Mouse (Mus musculus) MEL (cell line): ENCODE results near the gene Mag. TPM values are rescaled to one million over a fixed set of nuclear protein-coding genes. Genes with fewer than 3 reads are reported as not detected.

ENCODE experiments used
- DNase-seq: peaks from one replicate; pipeline ENCODE4 v3.0.0; 2011; ENCODE audit warnings: low read depth, low spot score
- H3K27ac ChIP-seq: 2 replicates; pipeline ENCODE4 v1.5.1; 2012; ENCODE audit warnings: low read depth, mild to moderate bottlenecking, control low read depth, low read length, moderate library complexity; ENCODE audit not compliant: control insufficient read depth
- H3K27me3 ChIP-seq, 2 experiments: fragments of 150-350 bp in 1 of 2; sonication (generic) in 1 of 2; 2 replicates each; pipeline ENCODE4 v1.6.1; 2012; ENCODE audit warnings: low read length in 2 of 2, mild to moderate bottlenecking in 2 of 2, improper control_type of control experiment in 1 of 2, moderate library complexity in 1 of 2; ENCODE audit not compliant: insufficient read depth in 2 of 2, control insufficient read depth in 1 of 2
- H3K36me3 ChIP-seq, 2 experiments: 2 replicates each; pipeline ENCODE4 v1.6.1; 2012 to 2014; ENCODE audit warnings: low read length in 2 of 2, improper control_type of control experiment in 1 of 2, inconsistent platforms in 1 of 2, mild to moderate bottlenecking in 1 of 2; ENCODE audit not compliant: insufficient read depth in 2 of 2, control insufficient read depth in 1 of 2
- H3K4me1 ChIP-seq, 2 experiments: fragments of 150-350 bp in 1 of 2; sonication (generic) in 1 of 2; 2 replicates each; pipeline ENCODE4 v1.6.1; 2012; ENCODE audit warnings: low read length in 2 of 2, improper control_type of control experiment in 1 of 2, mild to moderate bottlenecking in 1 of 2; ENCODE audit not compliant: insufficient read depth in 2 of 2, control insufficient read depth in 1 of 2
- H3K4me3 ChIP-seq, 2 experiments: fragments of 150-350 bp in 1 of 2; sonication (generic) in 1 of 2; 2 replicates each; pipeline ENCODE4 v1.5.1; 2012; ENCODE audit warnings: low read depth in 2 of 2, low read length in 2 of 2, mild to moderate bottlenecking in 2 of 2, moderate library complexity in 2 of 2, control low read depth in 1 of 2, improper control_type of control experiment in 1 of 2; ENCODE audit not compliant: control insufficient read depth in 1 of 2, insufficient read depth in 1 of 2
- H3K79me2 ChIP-seq: 2 replicates; pipeline ENCODE4 v1.6.1; 2012; ENCODE audit warnings: mild to moderate bottlenecking, low read length, moderate library complexity; ENCODE audit not compliant: control insufficient read depth, poor library complexity, insufficient read depth
- H3K9ac ChIP-seq: 2 replicates; pipeline ENCODE4 v1.6.1; 2012; ENCODE audit warnings: low read depth, mild to moderate bottlenecking, control low read depth, low read length, moderate library complexity; ENCODE audit not compliant: control insufficient read depth, poor library complexity, severe bottlenecking
- H3K9me3 ChIP-seq: fragments of 150-350 bp; sonication (generic); replicated peaks from 2 replicates; pipeline ENCODE4 v1.6.1; 2012; ENCODE audit warnings: mild to moderate bottlenecking, low read length, improper control_type of control experiment, moderate library complexity; ENCODE audit not compliant: insufficient read depth
- BHLHE40 ChIP-seq: IDR thresholded peaks from 2 replicates; pipeline ENCODE4 v1.6.1; 2012; ENCODE audit warnings: low read depth, mild to moderate bottlenecking, inconsistent platforms, low read length, improper control_type of control experiment, borderline replicate concordance
- CHD1 ChIP-seq: IDR thresholded peaks from 2 replicates; pipeline ENCODE4 v1.6.1; 2012; ENCODE audit warnings: low read depth, mild to moderate bottlenecking, inconsistent platforms, low read length, improper control_type of control experiment
- CHD2 ChIP-seq: IDR thresholded peaks from 2 replicates; pipeline ENCODE4 v1.6.1; 2011; ENCODE audit warnings: low read length, improper control_type of control experiment
- CTCF ChIP-seq, 3 experiments: IDR thresholded peaks in 2 of 3; conservative IDR thresholded peaks in 1 of 3; 2 replicates each; pipeline ENCODE4 v1.5.1; 2011 to 2012; ENCODE audit warnings: low read length in 3 of 3, low read depth in 2 of 3, mild to moderate bottlenecking in 2 of 3, improper control_type of control experiment in 1 of 3, inconsistent platforms in 1 of 3, mixed read lengths in 1 of 3, moderate library complexity in 1 of 3; ENCODE audit not compliant: control insufficient read depth in 1 of 3, insufficient read depth in 1 of 3, poor library complexity in 1 of 3, severe bottlenecking in 1 of 3
- ELF1 ChIP-seq: IDR thresholded peaks from 2 replicates; pipeline ENCODE4 v1.6.1; 2014; ENCODE audit warnings: low read depth, mild to moderate bottlenecking, inconsistent platforms, low read length, improper control_type of control experiment, moderate library complexity
- EP300 ChIP-seq, 2 experiments: IDR thresholded peaks; 2 replicates each; pipeline ENCODE4 v1.6.1; 2011; ENCODE audit warnings: improper control_type of control experiment in 2 of 2, low read length in 2 of 2, low read depth in 1 of 2, mild to moderate bottlenecking in 1 of 2
- GATA1 ChIP-seq: IDR thresholded peaks from 2 replicates; pipeline ENCODE4 v1.6.1; 2011; ENCODE audit warnings: low read depth, low read length, improper control_type of control experiment
- HCFC1 ChIP-seq: IDR thresholded peaks from 2 replicates; pipeline ENCODE4 v1.6.1; 2012; ENCODE audit warnings: low read depth, mild to moderate bottlenecking, inconsistent platforms, low read length, improper control_type of control experiment, moderate library complexity
- JUND ChIP-seq: IDR thresholded peaks from 2 replicates; pipeline ENCODE4 v1.6.1; 2011; ENCODE audit warnings: low read depth, mild to moderate bottlenecking, improper control_type of control experiment, low read length
- MAFK ChIP-seq: IDR thresholded peaks from 2 replicates; pipeline ENCODE4 v1.6.1; 2011; ENCODE audit warnings: low read depth, mild to moderate bottlenecking, low read length, improper control_type of control experiment, borderline replicate concordance
- MAX ChIP-seq: IDR thresholded peaks from 2 replicates; pipeline ENCODE4 v1.6.1; 2011; ENCODE audit warnings: low read length, improper control_type of control experiment
- MXI1 ChIP-seq: IDR thresholded peaks from 2 replicates; pipeline ENCODE4 v1.6.1; 2011; ENCODE audit warnings: mild to moderate bottlenecking, low read depth, low read length, improper control_type of control experiment
- MYC ChIP-seq: IDR thresholded peaks from 2 replicates; pipeline ENCODE4 v1.6.1; 2011; ENCODE audit warnings: low read depth, mild to moderate bottlenecking, low read length, improper control_type of control experiment, moderate library complexity
- POLR2AphosphoS2 ChIP-seq: IDR thresholded peaks from 2 replicates; pipeline ENCODE4 v1.6.1; 2011; ENCODE audit warnings: low read length, improper control_type of control experiment
- POLR2AphosphoS5 ChIP-seq: IDR thresholded peaks from 2 replicates; pipeline ENCODE4 v1.6.1; 2012; ENCODE audit warnings: low read depth, borderline replicate concordance, mild to moderate bottlenecking, inconsistent platforms, low read length, moderate library complexity, mixed read lengths
- RCOR1 ChIP-seq: IDR thresholded peaks from 2 replicates; pipeline ENCODE4 v1.6.1; 2012; ENCODE audit warnings: low read depth, mild to moderate bottlenecking, inconsistent platforms, low read length, improper control_type of control experiment
- SIN3A ChIP-seq: IDR thresholded peaks from 2 replicates; pipeline ENCODE4 v1.6.1; 2012; ENCODE audit warnings: low read length, improper control_type of control experiment, inconsistent platforms
- SMC3 ChIP-seq: IDR thresholded peaks from 2 replicates; pipeline ENCODE4 v1.6.1; 2011; ENCODE audit warnings: low read depth, low read length, improper control_type of control experiment
- TBP ChIP-seq: IDR thresholded peaks from 2 replicates; pipeline ENCODE4 v1.8.0; 2011; ENCODE audit warnings: low read depth, low read length, improper control_type of control experiment
- TCF12 ChIP-seq: IDR thresholded peaks from 2 replicates; pipeline ENCODE4 v1.6.1; 2014; ENCODE audit warnings: low read depth, mild to moderate bottlenecking, inconsistent platforms, low read length, improper control_type of control experiment, moderate library complexity
- UBTF ChIP-seq: IDR thresholded peaks from 2 replicates; pipeline ENCODE4 v1.6.1; 2012; ENCODE audit warnings: low read depth, mild to moderate bottlenecking, inconsistent platforms, low read length, improper control_type of control experiment, moderate library complexity, borderline replicate concordance; ENCODE audit not compliant: insufficient read depth
- USF2 ChIP-seq, 2 experiments: IDR thresholded peaks; 2 replicates each; pipeline ENCODE4 v1.6.1; 2011 to 2012; ENCODE audit warnings: improper control_type of control experiment in 2 of 2, low read length in 2 of 2, borderline replicate concordance in 1 of 2, inconsistent platforms in 1 of 2, low read depth in 1 of 2, mild to moderate bottlenecking in 1 of 2; ENCODE audit not compliant: insufficient read depth in 1 of 2
- ZC3H11A ChIP-seq: IDR thresholded peaks from 2 replicates; pipeline ENCODE4 v1.6.1; 2012; ENCODE audit warnings: low read depth, mild to moderate bottlenecking, inconsistent platforms, low read length, improper control_type of control experiment
- ZKSCAN1 ChIP-seq: IDR thresholded peaks from 2 replicates; pipeline ENCODE4 v1.6.1; 2012; ENCODE audit warnings: low read depth, mild to moderate bottlenecking, inconsistent platforms, low read length, improper control_type of control experiment, moderate library complexity
- ZMIZ1 ChIP-seq: IDR thresholded peaks from 2 replicates; pipeline ENCODE4 v1.6.1; 2012; ENCODE audit warnings: low read depth, mild to moderate bottlenecking, inconsistent platforms, low read length, improper control_type of control experiment, moderate library complexity
- polyA plus RNA-seq, 2 experiments: library from polyadenylated mRNA; stranded (reverse) in 1 of 2; unstranded in 1 of 2; fragments of >175 nt in 1 of 2; fragments of >200 nt in 1 of 2; gene quantifications; 2 replicates each; pipeline versions ENCODE4 v1.2.1 to v1.2.4; 2012; ENCODE audit warnings: low replicate concordance in 2 of 2, low read depth in 1 of 2; ENCODE audit not compliant: insufficient read length in 2 of 2, insufficient read depth in 1 of 2, missing spikeins in 1 of 2
- total RNA-seq: library from RNA; depleted of rRNA; stranded (reverse); fragments of 300-350 nt; gene quantifications from 2 replicates; pipeline ENCODE4 v1.2.3, GENCODE M21; 2012

Mag gene
- total and polyA plus RNA-seq, 3 experiments, result not detected

DNA sequence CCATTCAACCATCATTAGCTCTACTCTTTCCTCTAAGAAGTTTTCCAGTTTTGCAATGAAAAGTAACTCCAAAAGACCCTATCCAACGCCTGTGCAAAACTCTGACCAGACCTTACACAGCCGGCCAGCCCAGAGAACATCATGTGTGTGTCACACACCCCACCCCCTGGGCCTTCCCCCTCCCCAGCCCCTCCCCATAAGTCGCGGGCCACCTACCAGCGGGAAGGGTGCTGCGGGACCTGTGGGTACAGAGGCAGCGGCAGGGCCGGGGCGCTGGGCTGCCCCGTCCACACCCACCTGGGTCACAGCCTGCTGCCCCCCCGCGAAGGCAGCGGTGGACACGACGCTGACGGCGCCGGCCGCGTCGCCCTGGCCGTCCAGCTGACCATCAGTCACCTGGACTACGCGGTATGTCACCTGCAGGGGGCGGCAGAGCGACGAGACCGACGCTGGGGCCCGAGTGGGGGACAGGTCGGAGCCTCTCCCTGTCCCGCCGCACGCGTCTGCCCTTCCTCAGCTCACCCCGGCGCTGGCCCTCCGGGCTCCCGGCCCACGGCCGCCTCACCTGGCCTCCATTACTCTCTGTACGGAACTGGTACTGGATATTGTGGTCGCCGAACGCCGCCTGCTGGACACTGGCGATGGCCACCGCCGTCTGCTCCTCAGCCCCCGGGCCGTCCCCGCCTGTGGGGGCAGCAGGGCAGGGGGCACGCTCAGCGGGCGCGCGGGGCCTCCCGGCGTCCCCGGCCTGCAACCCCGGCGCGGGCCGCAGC is 41.1 kb upstream of the Mag start (continued):
- TF ChIP-seq CHD1 (no peak), SIN3A (peak; percentile 31; the same call in 1 of the 2 replicates), MAX (0 out of 2 replicates have a peak, but pooled peaks have one; percentile 22), CTCF (IDR thresholded peaks at IDR 0.05 in 2 of 3, conservative IDR thresholded peaks at IDR 0.05 in 1 of 3; ENCODE audit: control insufficient read depth in 1 of 3, insufficient read depth in 1 of 3, low read depth in 2 of 3, low read length in 3 of 3, poor library complexity in 1 of 3, severe bottlenecking in 1 of 3) (peak in 2 of 3 experiments; percentile 68 to 84; a peak in 5 of 6 replicates), EP300 (IDR thresholded peaks at IDR 0.05; ENCODE audit: low read depth in 1 of 2, low read length in 2 of 2) (no peak), BHLHE40 (no peak), UBTF (0 out of 2 replicates have a peak, but pooled peaks have one; percentile 41)
- TF ChIP-seq, all 39 proteins: peak for 13

- peaks cover 18% of the 10 kb centered on the region for H3K79me2 ChIP-seq
- TF ChIP-seq CHD1, result no peak
- TF ChIP-seq USF2 (IDR thresholded peaks at IDR 0.05; ENCODE audit: borderline replicate concordance in 1 of 2, insufficient read depth in 1 of 2, low read depth in 1 of 2, low read length in 2 of 2), result no peak
- TF ChIP-seq RCOR1, result no peak
- TF ChIP-seq GATA1, result no peak
- no peak for TF ChIP-seq POLR2AphosphoS5
- no peak for TF ChIP-seq SMC3
- no peak for TF ChIP-seq JUND
- TF ChIP-seq TCF12, result no peak
- no peak for TF ChIP-seq MXI1
- no peak for TF ChIP-seq BHLHE40
- no peak for TF ChIP-seq ZC3H11A
- TF ChIP-seq, all 39 proteins: peak for 0
- no peak for DNase-seq
- Histone ChIP-seq H3K4me3 (peak overlapping the region; percentile 85 to 97; a peak in 3 of 4 replicates), H3K36me3 (peaks cover 2 to 9% of the 10 kb centered on the region in 2 experiments), H3K9me3 (no peaks in the 10 kb centered on the region), H3K27ac (no peak overlapping the region), H3K27me3 (no peaks in the 10 kb centered on the region), H3K4me1 (peaks cover 0 to 11% of the 10 kb centered on the region in 2 experiments; a peak in 1 of 4 replicates), H3K9ac (no peak overlapping the region)
Observed at GRCm38 (mm10) chr7:30954971-30955520, 40.4 kb upstream of the Mag start.

GRCm38 (mm10) chr7:30954036-30954435 is 39.4 kb upstream of the Mag start:
- TF ChIP-seq CTCF (IDR thresholded peaks at IDR 0.05 in 2 of 3, conservative IDR thresholded peaks at IDR 0.05 in 1 of 3; ENCODE audit: control insufficient read depth in 1 of 3, insufficient read depth in 1 of 3, low read depth in 2 of 3, low read length in 3 of 3, poor library complexity in 1 of 3, severe bottlenecking in 1 of 3) (no peak), CHD2 (no peak), MAFK (no peak), RCOR1 (no peak), MYC (no peak), ELF1 (no peak), TBP (no peak), CHD1 (no peak), HCFC1 (no peak), SMC3 (no peak), ZMIZ1 (no peak), MXI1 (no peak), TCF12 (no peak), POLR2AphosphoS2 (no peak), UBTF (no peak), ZKSCAN1 (no peak), ZC3H11A (no peak)
- Histone ChIP-seq H3K4me1 (peaks cover 0 to 11% of the 10 kb centered on the region in 2 experiments; a peak in 1 of 4 replicates), H3K4me3 (no peak overlapping the region), H3K9me3 (no peaks in the 10 kb centered on the region), H3K79me2 (peaks cover 18% of the 10 kb centered on the region), H3K36me3 (peaks cover 5 to 9% of the 10 kb centered on the region in 2 experiments), H3K27me3 (no peaks in the 10 kb centered on the region), H3K27ac (no peak overlapping the region), H3K9ac (no peak overlapping the region)
- DNase-seq, result no peak
